Mouse (Mus musculus) urinary bladder, adult 2 months (tissue): ENCODE data around the gene Abi3bp. TPM values are rescaled to one million over a fixed set of nuclear protein-coding genes. Genes with fewer than 3 reads are reported as not detected.

Source experiments
- DNase-seq: peaks from one replicate; pipeline ENCODE4 v3.0.0; 2022; ENCODE audit warnings: low spot score
- polyA plus RNA-seq: library from polyadenylated mRNA; depleted of rRNA; stranded (reverse); fragments of >200 nt; gene quantifications from 2 replicates; pipeline ENCODE4 v1.2.3, GENCODE M21; 2012

Abi3bp gene
- polyA plus RNA-seq, 1 experiment: 31.1 TPM

DNA sequence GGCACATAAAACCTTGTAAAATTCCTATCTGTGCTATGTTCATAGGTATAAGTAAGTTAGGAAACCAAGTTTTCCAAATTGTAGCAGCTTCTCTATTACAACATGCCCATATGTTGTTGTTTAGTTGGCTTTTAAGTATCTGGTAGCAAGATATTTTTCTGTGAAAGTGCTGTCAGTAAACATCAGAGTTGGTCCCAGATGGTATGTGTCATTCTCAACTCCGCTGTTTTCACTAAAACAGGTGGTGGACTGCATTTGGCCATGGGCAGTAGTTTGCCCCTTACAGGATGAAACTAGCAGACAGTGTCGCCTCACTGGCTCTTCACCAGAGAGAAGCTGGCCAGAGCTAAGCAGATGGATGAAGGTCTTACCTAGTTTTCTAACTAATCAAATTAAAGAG, 26.3 kb downstream of the Abi3bp start:
- DNase-seq: no peak

DNA sequence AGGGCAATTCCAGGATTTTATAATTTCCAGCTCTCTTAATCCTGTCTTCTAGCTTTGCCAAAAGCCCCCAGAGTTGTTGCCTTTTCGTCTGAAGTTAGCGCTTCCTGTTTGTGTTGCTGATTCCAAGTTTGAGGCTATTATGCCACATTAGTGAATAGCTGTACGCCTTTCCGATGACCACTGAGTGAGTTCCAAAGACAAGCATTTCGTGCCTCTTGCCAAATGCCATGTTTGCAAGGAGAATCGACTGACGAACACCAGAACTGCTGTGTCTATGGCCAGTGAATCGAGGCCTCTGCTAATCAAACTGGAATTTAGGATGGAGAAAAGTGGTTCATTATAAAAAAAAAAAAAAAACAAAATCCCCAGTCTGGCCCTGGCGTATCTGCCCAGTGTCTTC, 40.3 kb downstream of the Abi3bp start:
- DNase-seq: no peak

DNA sequence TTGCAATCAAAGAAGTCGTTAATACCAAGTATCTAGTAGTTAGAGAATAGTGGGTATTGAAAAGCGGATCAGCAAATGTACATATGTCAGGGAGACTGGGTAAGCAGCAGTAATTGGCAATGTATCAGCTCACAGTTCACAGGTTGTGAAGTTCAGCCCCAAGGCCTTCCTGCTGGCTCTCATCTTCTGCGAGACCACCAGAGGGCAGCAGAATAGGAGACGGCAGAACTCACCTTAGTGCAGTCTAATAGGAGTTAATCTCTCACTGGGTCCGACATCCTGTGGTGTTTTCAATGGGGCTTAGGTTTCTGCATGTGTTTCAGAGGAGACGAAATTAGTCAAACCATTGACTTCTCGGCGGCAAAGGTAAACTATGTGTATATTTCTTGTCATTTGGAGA, 46.7 kb downstream of the Abi3bp start:
- DNase-seq: no peak

- DNase-seq: no peak
Observed at GRCm38 (mm10) chr16:56526482-56526881, 48.8 kb downstream of the Abi3bp start.

DNA sequence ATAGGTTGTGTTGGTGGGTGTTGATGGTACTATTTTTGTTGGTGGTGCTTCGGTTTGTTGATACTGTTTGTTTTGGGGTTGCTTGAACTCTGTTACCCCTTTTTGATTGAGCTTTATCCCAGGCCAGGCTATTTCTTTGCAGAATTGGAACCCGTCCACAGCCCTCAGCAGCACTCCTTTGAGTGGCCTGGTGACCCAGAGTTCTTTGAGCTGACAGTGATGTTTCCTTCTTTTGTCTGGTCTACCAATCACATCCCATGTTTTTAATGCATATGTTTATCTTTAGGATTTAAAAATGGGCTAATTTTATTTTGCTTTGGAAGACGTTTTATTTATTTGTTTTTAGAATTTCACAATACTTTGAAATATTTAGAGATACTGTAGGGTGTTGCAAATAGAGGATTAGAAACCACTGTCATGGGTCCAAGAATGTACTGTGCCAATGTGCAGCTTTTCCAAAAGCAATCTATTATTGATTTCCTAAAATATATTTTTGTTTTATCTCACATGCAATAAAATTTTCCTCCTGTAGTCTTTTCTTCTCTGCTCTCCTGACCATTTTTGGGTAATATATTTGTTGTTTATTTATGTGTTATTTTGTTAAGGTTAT, 50.5 kb downstream of the Abi3bp start:
- no peak for DNase-seq

DNA sequence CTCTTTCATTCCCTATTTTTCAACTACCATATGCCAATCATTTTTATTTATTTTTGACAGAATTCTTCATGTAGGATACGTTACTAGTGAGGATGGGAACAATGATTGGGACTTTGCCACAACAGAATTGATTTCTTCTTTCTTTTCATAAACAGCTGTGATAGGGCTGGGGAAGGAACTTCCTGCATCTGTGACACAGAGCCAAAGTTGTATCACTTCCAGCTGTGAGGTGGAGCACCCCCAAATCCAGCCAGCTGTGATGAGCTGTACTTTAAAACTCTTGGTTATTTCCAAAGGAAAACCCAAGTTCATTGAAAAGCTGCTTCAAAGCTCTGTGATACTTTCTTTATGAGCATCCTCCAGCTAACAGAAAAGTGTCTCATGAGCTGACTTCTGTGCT, 101.9 kb downstream of the Abi3bp start:
- DNase-seq: no peak

GRCm38 (mm10) chr16:56593581-56593980, 115.9 kb downstream of the Abi3bp start:
- DNase-seq: no peak

DNA sequence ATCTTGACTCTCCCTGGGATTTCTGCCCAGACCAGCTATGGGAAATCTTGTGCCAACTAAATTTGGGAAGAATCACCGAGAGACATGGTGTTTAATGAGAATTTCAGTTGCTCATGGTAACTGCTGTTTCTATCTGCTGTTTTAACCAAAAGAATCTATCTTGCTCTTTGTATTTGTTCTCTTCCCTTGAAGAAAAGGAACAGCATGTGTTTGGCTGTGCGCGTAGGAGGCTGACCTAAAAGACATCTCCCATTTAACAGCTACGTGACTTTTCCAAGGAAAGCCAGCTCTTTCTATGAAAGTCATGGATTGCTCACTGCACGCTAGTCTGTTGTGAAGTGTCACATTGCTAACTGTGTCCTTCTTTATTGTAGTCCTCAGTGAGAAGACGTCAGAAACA, 117.2 kb downstream of the Abi3bp start:
- DNase-seq: no peak

GRCm38 (mm10) chr16:56598427-56598826, 120.7 kb downstream of the Abi3bp start:
- DNase-seq: no peak

DNA sequence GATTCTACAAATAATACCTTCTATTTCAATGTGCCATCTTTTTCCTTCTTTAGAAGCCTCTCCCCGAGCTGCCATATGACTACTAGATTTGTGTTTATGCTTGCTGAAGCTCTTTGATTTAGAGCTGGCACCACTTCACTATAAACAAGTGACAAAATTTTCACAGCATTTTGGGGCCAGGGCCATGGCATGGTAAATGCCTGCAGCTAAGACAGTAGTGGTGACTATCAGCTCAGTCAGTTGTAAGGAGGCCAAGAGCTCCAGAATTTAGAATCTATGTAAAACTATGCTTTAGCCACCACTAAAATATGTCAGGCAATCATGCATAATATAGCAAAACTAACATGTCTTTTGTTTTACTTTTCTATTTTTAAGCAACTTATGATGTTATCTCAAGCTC, 124.7 kb downstream of the Abi3bp start:
- DNase-seq: no peak

DNA sequence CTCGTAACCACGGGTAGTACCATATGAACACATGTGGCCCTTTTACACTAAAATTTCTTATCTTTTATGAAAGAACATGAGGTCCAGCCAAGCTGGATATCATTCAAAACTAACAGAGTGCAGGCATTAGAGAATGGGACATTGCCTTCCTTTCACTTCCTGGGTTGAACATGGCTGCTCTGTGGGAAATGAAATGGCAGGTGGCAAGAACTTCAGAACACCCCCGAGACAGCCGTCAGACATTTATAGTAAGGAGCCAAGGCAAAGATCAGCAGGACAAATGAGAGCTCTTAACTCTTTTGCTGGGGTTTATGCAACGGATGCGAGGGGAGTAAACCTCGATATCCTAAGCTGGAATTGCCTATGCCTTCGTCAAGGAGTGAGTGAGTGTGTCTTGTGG, 132.9 kb downstream of the Abi3bp start:
- DNase-seq: no peak

- no peak for DNase-seq
Observed at GRCm38 (mm10) chr16:56611096-56611867, 133.6 kb downstream of the Abi3bp start.

- DNase-seq: no peak
Observed at GRCm38 (mm10) chr16:56638544-56638943, 160.9 kb downstream of the Abi3bp start.

GRCm38 (mm10) chr16:56645251-56645650, 167.6 kb downstream of the Abi3bp start:
- DNase-seq: no peak

DNA sequence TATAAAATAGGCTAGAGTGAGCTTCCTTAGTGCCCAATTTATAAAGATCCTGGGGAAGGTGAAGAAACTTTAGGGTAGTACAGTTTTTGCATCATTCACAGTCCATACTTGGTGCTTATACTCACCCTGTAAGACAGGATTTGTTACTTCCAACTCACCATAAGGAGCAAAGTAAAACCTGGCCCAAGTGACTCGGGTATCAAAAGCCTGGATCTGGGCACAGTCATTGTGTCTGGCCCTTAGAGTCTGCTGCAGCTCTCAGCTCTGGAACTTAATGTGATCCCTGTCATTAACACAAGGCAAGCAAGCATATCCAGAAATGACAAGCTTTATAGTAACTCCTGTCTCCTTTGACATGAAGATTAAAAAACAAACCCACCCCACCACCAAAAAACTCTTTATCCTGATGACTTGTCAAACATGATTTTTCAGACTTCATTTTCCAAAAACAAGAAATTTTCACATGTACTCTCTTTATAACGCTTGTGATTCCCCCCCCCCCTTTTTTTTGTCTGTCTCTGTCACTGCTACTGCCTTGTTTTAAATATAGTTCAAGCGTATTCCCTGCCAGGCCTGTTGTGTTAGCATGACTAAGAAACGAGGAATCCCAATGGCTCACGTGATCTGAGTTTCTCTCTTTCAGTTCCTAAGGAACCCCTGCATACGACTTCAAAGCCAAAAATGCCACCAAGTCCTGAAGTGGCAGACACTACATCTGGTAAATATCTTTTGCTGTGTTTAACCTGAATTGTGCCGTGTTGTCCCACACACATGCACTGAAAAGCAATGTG, 168.9 kb downstream of the Abi3bp start:
- DNase-seq: no peak

DNA sequence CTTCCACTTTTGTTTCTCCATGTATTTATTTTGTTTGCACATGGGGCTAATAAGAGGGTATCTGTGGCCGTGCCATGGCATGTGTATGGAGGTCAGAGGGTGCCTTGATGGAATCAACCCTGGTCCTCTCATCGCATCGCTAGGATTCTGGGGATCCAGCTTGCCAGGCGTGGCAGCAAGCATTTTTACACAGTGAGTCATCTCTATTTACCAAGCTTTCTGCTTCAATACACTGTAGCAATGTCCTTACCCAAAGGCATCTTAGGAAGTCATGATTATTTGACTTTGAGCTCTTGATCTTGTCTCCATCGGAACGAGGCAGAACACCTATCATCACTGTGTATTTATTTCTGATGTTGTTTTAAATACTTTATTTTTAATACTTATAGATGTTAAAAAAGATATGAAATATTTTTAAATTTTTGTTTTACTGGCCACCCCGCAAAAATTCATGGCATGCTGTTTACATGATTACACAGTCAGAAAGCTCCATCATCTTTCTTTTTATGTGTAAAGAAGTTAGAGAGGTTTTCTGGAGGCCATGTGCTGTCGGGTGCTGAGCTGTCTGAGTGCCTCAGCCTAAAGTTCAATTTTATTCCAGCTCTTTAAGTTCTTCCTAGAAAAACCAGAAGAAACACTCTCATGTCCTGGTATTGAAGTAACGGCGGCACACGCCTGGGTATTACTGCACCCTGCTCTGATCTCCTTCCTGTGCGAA, 177.7 kb downstream of the Abi3bp start:
- no peak for DNase-seq

GRCm38 (mm10) chr16:56658866-56659265, 181.2 kb downstream of the Abi3bp start:
- no peak for DNase-seq

DNA sequence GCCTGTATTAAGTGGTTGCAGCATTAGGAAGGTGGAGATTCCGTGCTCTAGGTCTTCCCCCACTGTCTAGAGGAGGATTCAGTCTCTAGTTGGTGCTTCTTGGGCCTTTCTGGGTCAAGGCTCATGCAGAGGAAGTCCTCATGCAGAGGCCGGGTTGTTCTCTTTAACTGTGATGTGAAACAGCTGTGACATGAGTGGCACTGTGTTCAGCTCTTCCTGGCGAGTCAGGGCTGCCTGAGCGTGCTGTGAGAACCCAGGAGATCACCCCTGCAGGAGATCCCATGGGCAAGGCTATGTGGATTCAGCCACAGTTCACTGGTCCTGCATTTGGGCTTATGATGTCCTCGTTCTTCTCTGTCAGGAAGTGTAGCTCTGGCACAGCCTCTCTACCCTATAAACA, 191.8 kb downstream of the Abi3bp start:
- no peak for DNase-seq

DNA sequence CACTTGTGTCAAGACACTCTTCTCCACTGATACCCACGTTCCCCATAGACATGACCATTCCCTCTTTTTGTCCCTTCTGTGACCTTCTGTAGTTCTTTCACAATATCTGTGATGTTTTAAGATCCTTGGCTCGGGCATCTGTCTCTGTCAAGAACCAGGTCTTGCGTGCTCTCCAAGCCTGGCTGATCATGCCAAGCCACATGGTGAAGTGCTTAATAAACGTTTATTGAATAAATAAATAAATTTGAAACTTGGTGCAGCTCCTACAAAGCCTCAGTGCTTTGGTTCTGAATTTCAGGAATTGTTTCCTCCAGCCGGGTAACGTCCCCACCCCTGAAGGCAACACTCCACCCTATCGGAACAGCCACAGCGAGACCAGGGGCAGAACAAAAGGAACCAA, 193.3 kb downstream of the Abi3bp start:
- no peak for DNase-seq

- DNase-seq: no peak
Observed at GRCm38 (mm10) chr16:56673420-56673819, 195.7 kb downstream of the Abi3bp start.

DNA sequence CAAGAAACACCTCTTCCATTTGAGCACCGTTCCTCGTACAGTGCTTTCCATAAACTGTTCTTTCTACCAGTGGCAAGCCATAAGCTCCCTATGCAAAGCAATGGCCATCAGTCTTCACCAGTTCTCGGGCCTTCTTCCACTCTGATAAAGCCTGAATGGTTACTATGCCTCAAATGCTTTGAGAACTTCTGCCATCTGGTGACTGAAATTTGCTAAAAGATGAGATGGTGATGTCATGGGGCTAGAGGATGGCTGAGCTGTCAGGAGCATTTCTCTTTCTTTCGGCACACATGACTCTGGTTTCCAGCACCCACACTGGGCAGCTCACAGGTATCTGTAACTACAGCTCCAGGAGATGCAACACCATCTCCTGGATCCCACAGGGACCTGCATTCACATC, 199.5 kb downstream of the Abi3bp start:
- DNase-seq: no peak

DNA sequence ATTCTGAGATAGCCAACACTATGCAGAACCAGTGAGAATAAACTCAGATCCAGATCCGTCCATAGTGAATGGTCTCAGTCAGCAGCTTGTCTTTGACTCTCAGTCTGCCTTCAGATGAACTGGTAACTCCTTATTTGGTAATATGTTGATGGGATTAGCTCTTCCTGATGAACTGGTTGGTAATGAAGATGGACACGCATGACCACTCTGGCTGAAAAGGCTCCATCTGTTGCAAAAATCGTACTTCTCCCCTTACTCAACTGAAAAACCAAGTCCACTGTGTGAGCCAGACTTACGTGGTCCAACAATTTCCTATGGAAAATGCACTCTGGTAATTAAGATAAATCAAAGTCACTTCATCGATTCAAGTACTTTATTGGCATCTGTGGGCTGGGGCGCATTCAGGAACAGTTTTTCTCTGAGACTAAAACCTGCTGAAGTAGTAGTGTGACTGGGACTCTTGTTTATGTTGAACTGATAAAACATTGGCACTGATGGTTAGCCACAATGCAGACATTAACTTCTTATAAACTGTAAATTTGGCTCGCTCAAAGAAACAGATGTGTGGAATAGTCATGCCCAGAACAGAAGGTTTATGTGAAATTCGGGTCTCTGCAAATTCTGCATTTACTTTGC, 203.4 kb downstream of the Abi3bp start:
- no peak for DNase-seq
